In genomic region chr13:93095097-93095791, GRCm38 (mm10) we compare ENCODE assay signal across 18 mouse cellular contexts. TPM values are rescaled to one million over a fixed set of nuclear protein-coding genes. Genes with fewer than 3 reads are reported as not detected.
DNase-seq lines count a peak whose midpoint lies in the region; ATAC-seq and TF ChIP-seq lines count a peak whose summit lies in the region.
"Had no signal": no experiment of that assay in that cellular context is flagged by ENCODE, and none has a peak within 500 bp of the region (broad histone marks: within the 10 kb centered on the region; RNA-seq: fewer than 3 reads in every experiment).

No protein-coding gene starts in this region.

- TF ChIP-seq RAD21 in CH12.LX (IDR thresholded peaks at IDR 0.05; ENCODE audit: low read depth, low read length), result no peak; the same call in 1 of the 2 replicates

- TF ChIP-seq EP300 in CH12.LX (IDR thresholded peaks at IDR 0.05; ENCODE audit: low read length), result no peak

- peak overlapping the region; percentile 57 for H3K9ac ChIP-seq in CH12.LX (ENCODE audit: insufficient read depth, low read depth)
- H3K9ac ChIP-seq in forebrain, embryonic 11.5 days (ENCODE audit: low read length), result no peak overlapping the region
- H3K9ac ChIP-seq: forebrain, embryonic 13.5 days; heart, embryonic 12.5 days; hindbrain, embryonic 15.5 days; liver, embryonic 12.5 days; neural tube, embryonic 12.5 days had no signal

- peaks cover 29% of the 10 kb centered on the region for H3K4me1 ChIP-seq in megakaryocyte, embryonic 14.5 days
- peaks cover 21 to 51% of the 10 kb centered on the region in 2 experiments for H3K4me1 ChIP-seq in CH12.LX (ENCODE audit: control insufficient read depth in 1 of 2, insufficient read depth in 2 of 2)
- H3K4me1 ChIP-seq in small intestine, adult 2 months (ENCODE audit: control insufficient read depth, insufficient read depth, insufficient read length, low read length), result peaks cover 3% of the 10 kb centered on the region; the same call in 1 of the 2 replicates
- H3K4me1 ChIP-seq in forebrain, embryonic 11.5 days (replicated peaks; ENCODE audit: control insufficient read depth, insufficient read depth, low read length), result no peaks in the 10 kb centered on the region
- H3K4me1 ChIP-seq: forebrain, embryonic 13.5 days; hindbrain, embryonic 15.5 days; limb, embryonic 10.5 days; neural tube, embryonic 12.5 days had no signal

- in situ Hi-C loops in CH12.LX (cut with MboI; ENCODE audit: low pct_ligation_motif_present, low pct_unique_long_range_greater_than_20kb, low sequenced_read_pairs), result no loop called here

- peak; percentile 83 for DNase-seq in CH12.LX (ENCODE audit: extremely low read depth)
- DNase-seq in thymus, postnatal 36 days, result peak; percentile 37 to 46
- DNase-seq in forebrain, embryonic 11.5 days (ENCODE audit: low spot score), result no peak
- no peak for DNase-seq in gastrocnemius, postnatal 25 days
- DNase-seq: adrenal gland, postnatal 10 days; gastrocnemius, postnatal 36 days; kidney, adult 18-20 months; kidney, postnatal 25 days had no signal

- no peaks in the 10 kb centered on the region for H3K36me3 ChIP-seq in megakaryocyte, embryonic 14.5 days (replicated peaks; ENCODE audit: low read length)
- peaks cover 9 to 29% of the 10 kb centered on the region in 2 experiments for H3K36me3 ChIP-seq in CH12.LX (replicated peaks in 1 of 2; ENCODE audit: control insufficient read depth in 1 of 2, insufficient read depth in 1 of 2, low read length in 1 of 2)
- H3K36me3 ChIP-seq in small intestine, adult 2 months (ENCODE audit: control insufficient read depth, insufficient read depth, low read length), result no peaks in the 10 kb centered on the region
- no peaks in the 10 kb centered on the region for H3K36me3 ChIP-seq in forebrain, embryonic 11.5 days (ENCODE audit: control insufficient read depth, insufficient read depth, low read length)
- H3K36me3 ChIP-seq: hindbrain, embryonic 15.5 days; limb, embryonic 10.5 days; liver, embryonic 12.5 days; neural tube, embryonic 12.5 days had no signal

- peaks cover 9% of the 10 kb centered on the region for H3K79me2 ChIP-seq in CH12.LX (replicated peaks; ENCODE audit: control insufficient read depth, extremely low read depth, insufficient read depth, poor library complexity, severe bottlenecking)

- ATAC-seq in megakaryocyte, adult 5-6 weeks (ENCODE audit: poor library complexity, severe bottlenecking), result no peak
- no peak for ATAC-seq in forebrain, embryonic 11.5 days (replicated peaks; ENCODE audit: low FRiP score)
- ATAC-seq: forebrain, embryonic 13.5 days; liver, embryonic 12.5 days had no signal

- peak overlapping the region; percentile 42 for H3K4me3 ChIP-seq in megakaryocyte, embryonic 14.5 days (replicated peaks)
- H3K4me3 ChIP-seq in CH12.LX (replicated peaks in 1 of 3; ENCODE audit: low read depth in 2 of 3, low read length in 2 of 3, poor library complexity in 1 of 3), result peak overlapping the region; percentile 41 to 51 (median 50)
- no peak overlapping the region for H3K4me3 ChIP-seq in small intestine, adult 2 months (ENCODE audit: low read depth, low read length)
- no peak overlapping the region for H3K4me3 ChIP-seq in forebrain, embryonic 11.5 days (ENCODE audit: low read depth, low read length)
- H3K4me3 ChIP-seq: forebrain, embryonic 13.5 days; heart, embryonic 12.5 days; hindbrain, embryonic 15.5 days; limb, embryonic 10.5 days; liver, embryonic 12.5 days; neural tube, embryonic 12.5 days had no signal

- H3K4me2 ChIP-seq in CH12.LX (ENCODE audit: insufficient read depth, low read depth, poor library complexity, severe bottlenecking), result peak overlapping the region; percentile 46
- H3K4me2 ChIP-seq in forebrain, embryonic 11.5 days (ENCODE audit: low read depth, low read length, severe bottlenecking), result no peak overlapping the region
- H3K4me2 ChIP-seq: forebrain, embryonic 13.5 days; heart, embryonic 12.5 days; hindbrain, embryonic 15.5 days; liver, embryonic 12.5 days; neural tube, embryonic 12.5 days had no signal

- WGBS in small intestine, adult 2 months, result 90% methylated on average over 15 of the region's 15 CpGs
- WGBS in forebrain, embryonic 11.5 days, result 93% methylated on average over 15 of the region's 15 CpGs

- dilution Hi-C loops in CH12.LX (cut with MboI; ENCODE audit: extremely low pct_ligation_motif_present, extremely low pct_unique_long_range_greater_than_20kb, low sequenced_read_pairs), result no loop called here

- no peaks in the 10 kb centered on the region for H3K27me3 ChIP-seq in megakaryocyte, embryonic 14.5 days (replicated peaks)
- no peaks in the 10 kb centered on the region for H3K27me3 ChIP-seq in CH12.LX (replicated peaks)
- no peaks in the 10 kb centered on the region for H3K27me3 ChIP-seq in small intestine, adult 2 months (ENCODE audit: control insufficient read depth, insufficient read depth, low read length)
- H3K27me3 ChIP-seq in forebrain, embryonic 11.5 days (ENCODE audit: control insufficient read depth, insufficient read depth, low read length), result no peaks in the 10 kb centered on the region
- H3K27me3 ChIP-seq: forebrain, embryonic 13.5 days; heart, embryonic 12.5 days; hindbrain, embryonic 15.5 days; liver, embryonic 12.5 days; neural tube, embryonic 12.5 days had no signal

- peak; percentile 60 for TF ChIP-seq POLR2A in CH12.LX (IDR thresholded peaks at IDR 0.05; ENCODE audit: low read depth, low read length)
- TF ChIP-seq POLR2A in small intestine, adult 2 months (IDR thresholded peaks at IDR 0.05; ENCODE audit: low read depth, low read length), result no peak

- peak overlapping the region; percentile 98 for H3K27ac ChIP-seq in CH12.LX (ENCODE audit: insufficient read depth, low read depth)
- H3K27ac ChIP-seq in small intestine, adult 2 months (ENCODE audit: insufficient read depth, low read depth, low read length), result peak overlapping the region; percentile 20; the same call in 1 of the 2 replicates
- no peak overlapping the region for H3K27ac ChIP-seq in forebrain, embryonic 11.5 days (ENCODE audit: low read depth, low read length)
- H3K27ac ChIP-seq: forebrain, embryonic 13.5 days; hindbrain, embryonic 15.5 days; limb, embryonic 10.5 days; liver, embryonic 12.5 days; neural tube, embryonic 12.5 days had no signal

- H3K9me3 ChIP-seq in megakaryocyte, embryonic 14.5 days, result peaks cover 11% of the 10 kb centered on the region
- peaks cover 29% of the 10 kb centered on the region for H3K9me3 ChIP-seq in CH12.LX (replicated peaks; ENCODE audit: low read length)
- H3K9me3 ChIP-seq in forebrain, embryonic 11.5 days (ENCODE audit: control insufficient read depth, low read length), result no peaks in the 10 kb centered on the region
- H3K9me3 ChIP-seq: forebrain, embryonic 13.5 days; heart, embryonic 12.5 days; hindbrain, embryonic 15.5 days; limb, embryonic 10.5 days; liver, embryonic 12.5 days; neural tube, embryonic 12.5 days had no signal

- no peak for TF ChIP-seq CTCF in CH12.LX (conservative IDR thresholded peaks at IDR 0.05 in 1 of 2, IDR thresholded peaks at IDR 0.05 in 1 of 2; ENCODE audit: low read depth in 2 of 2, low read length in 2 of 2)
- TF ChIP-seq CTCF in small intestine, adult 2 months (IDR thresholded peaks at IDR 0.05; ENCODE audit: extremely low read depth, insufficient read length, insufficient replicate concordance, low read depth, low read length), result no peak

TF ChIP-seq in CH12.LX, 34 proteins besides CTCF, POLR2A, EP300 and RAD21 (continues in another document):
- TF ChIP-seq NRF1 (IDR thresholded peaks at IDR 0.05; ENCODE audit: low read depth, low read length), result no peak
- peak; percentile 36; the same call in 1 of the 2 replicates for TF ChIP-seq POLR2AphosphoS2 (IDR thresholded peaks at IDR 0.05; ENCODE audit: low read depth, low read length)
- 0 out of 2 replicates have a peak, but pooled peaks have one; percentile 1 for TF ChIP-seq MXI1 (IDR thresholded peaks at IDR 0.05; ENCODE audit: low read depth, low read length)
- no peak for TF ChIP-seq E2F4 (IDR thresholded peaks at IDR 0.05; ENCODE audit: insufficient replicate concordance, low read depth, low read length)
- TF ChIP-seq MAZ (IDR thresholded peaks at IDR 0.05; ENCODE audit: low read depth, low read length), result no peak
- TF ChIP-seq JUN (IDR thresholded peaks at IDR 0.05; ENCODE audit: insufficient read depth, low read depth, low read length), result 0 out of 2 replicates have a peak, but pooled peaks have one; percentile 7
- no peak for TF ChIP-seq ZNF384 (IDR thresholded peaks at IDR 0.05; ENCODE audit: low read depth, low read length)
- peak; percentile 85 for TF ChIP-seq ZMIZ1 (IDR thresholded peaks at IDR 0.05; ENCODE audit: low read depth, low read length)
- 0 out of 2 replicates have a peak, but pooled peaks have one; percentile 50 for TF ChIP-seq TCF12 (IDR thresholded peaks at IDR 0.05; ENCODE audit: low read depth, low read length)
- no peak for TF ChIP-seq ZC3H11A (IDR thresholded peaks at IDR 0.05; ENCODE audit: low read depth, low read length)
- TF ChIP-seq TBP (conservative IDR thresholded peaks at IDR 0.05; ENCODE audit: low read depth, low read length), result peak; percentile 65; the same call in 1 of the 2 replicates
- no peak for TF ChIP-seq MAFK (IDR thresholded peaks at IDR 0.05; ENCODE audit: insufficient replicate concordance, low read length)
- TF ChIP-seq CHD1 (IDR thresholded peaks at IDR 0.05; ENCODE audit: low read depth, low read length), result no peak; the same call in 1 of the 2 replicates
- no peak for TF ChIP-seq GABPA (IDR thresholded peaks at IDR 0.05; ENCODE audit: insufficient replicate concordance, low read depth, low read length)
- no peak; the same call in 1 of the 2 replicates for TF ChIP-seq SMC3 (IDR thresholded peaks at IDR 0.05; ENCODE audit: low read depth, low read length)
- no peak for TF ChIP-seq MAX (IDR thresholded peaks at IDR 0.05; ENCODE audit: low read length)
- TF ChIP-seq HCFC1 (IDR thresholded peaks at IDR 0.05; ENCODE audit: low read depth, low read length), result 0 out of 2 replicates have a peak, but pooled peaks have one; percentile 35
- no peak for TF ChIP-seq ZKSCAN1 (IDR thresholded peaks at IDR 0.05; ENCODE audit: borderline replicate concordance, low read depth, low read length)
- TF ChIP-seq USF1 (IDR thresholded peaks at IDR 0.05; ENCODE audit: low read depth, low read length), result no peak
- peak; percentile 12; the same call in 1 of the 2 replicates for TF ChIP-seq BHLHE40 (IDR thresholded peaks at IDR 0.05; ENCODE audit: low read depth, low read length)

RNA-seq across cellular contexts. Expression of gene Cmya5, which starts 49.3 kb away (rescaled TPM):
- 0.02 TPM in 1 of 2 replicates, not detected in the other for polyA plus RNA-seq in megakaryocyte, embryonic 14.5 days (2012; ENCODE audit: insufficient read depth, low replicate concordance)
- total RNA-seq in megakaryocyte, adult 5-6 weeks (2015), result 0.07 and 0.11 TPM in 2 replicates
- 0.11 and 0.20 TPM in 2 replicates for total RNA-seq in megakaryocyte, adult 5-6 weeks (2017)
- total RNA-seq in CH12.LX (2012; rRNA removed) (0.59 and 0.63 TPM in 2 replicates), CH12.LX (2014; rRNA removed) (0.15 and 0.19 TPM in 2 replicates)
- polyA plus RNA-seq in CH12.LX (2012; ENCODE audit: insufficient read length, low read depth), result 0.25 and 0.34 TPM in 2 replicates
- polyA plus RNA-seq in small intestine, adult 2 months (2012; rRNA removed), result 0.03 and 0.04 TPM in 2 replicates
- 0.13 TPM in 1 of 2 replicates, not detected in the other for polyA plus RNA-seq in forebrain, embryonic 11.5 days (2014; fragmentation: Nextera tagmentation; extraction: Ambion mirVana)
- 100 to 1,000 TPM; 758 to 970 TPM for total RNA-seq in gastrocnemius, postnatal 25 days (2021)
- total RNA-seq: megakaryocyte progenitor cell, adult 5-6 weeks had no signal
- polyA plus RNA-seq: liver, embryonic 12.5 days had no signal

Comparison
In these comparisons a context has a peak if more than half of its experiments do, and no peak if none do; other contexts are left out.
1. H3K4me3 ChIP-seq: peak in megakaryocyte, embryonic 14.5 days (single experiment) and CH12.LX (3 of 3); none in small intestine, adult 2 months (single experiment) and forebrain, embryonic 11.5 days (single experiment).
2. DNase-seq: peak in CH12.LX (single experiment) and thymus, postnatal 36 days (2 of 2); none in forebrain, embryonic 11.5 days (single experiment) and gastrocnemius, postnatal 25 days (single experiment).